In genomic region chr1:86045056-86045455, GRCm38 (mm10) we compare ENCODE assay signal across 24 mouse cellular contexts. TPM values are rescaled to one million over a fixed set of nuclear protein-coding genes. Genes with fewer than 3 reads are reported as not detected.
DNase-seq lines count a peak whose midpoint lies in the region; ATAC-seq and TF ChIP-seq lines count a peak whose summit lies in the region.
"Had no signal": no experiment of that assay in that cellular context is flagged by ENCODE, and none has a peak within 500 bp of the region (broad histone marks: within the 10 kb centered on the region; RNA-seq: fewer than 3 reads in every experiment).

No protein-coding gene starts in this region.

- H3K36me3 ChIP-seq in forebrain, embryonic 13.5 days (ENCODE audit: poor library complexity, severe bottlenecking) = no peaks in the 10 kb centered on the region
- no peaks in the 10 kb centered on the region for H3K36me3 ChIP-seq in forebrain, embryonic 11.5 days (ENCODE audit: control insufficient read depth, insufficient read depth, low read length)
- H3K36me3 ChIP-seq in hindbrain, embryonic 16.5 days (ENCODE audit: control insufficient read depth, insufficient read depth, low read length) = no peaks in the 10 kb centered on the region
- H3K36me3 ChIP-seq in hindbrain, embryonic 12.5 days = no peaks in the 10 kb centered on the region
- H3K36me3 ChIP-seq in midbrain, embryonic 16.5 days (ENCODE audit: control insufficient read depth, insufficient read depth, low read length) = no peaks in the 10 kb centered on the region
- H3K36me3 ChIP-seq in midbrain, postnatal 0 days (ENCODE audit: insufficient read depth, low read length) = no peaks in the 10 kb centered on the region
- no peaks in the 10 kb centered on the region for H3K36me3 ChIP-seq in stomach, embryonic 15.5 days
- H3K36me3 ChIP-seq: heart, embryonic 12.5 days had no signal

- H3K4me3 ChIP-seq in forebrain, embryonic 13.5 days = peak overlapping the region; percentile 61; the same call in 1 of the 2 replicates
- no peak overlapping the region for H3K4me3 ChIP-seq in forebrain, embryonic 11.5 days (ENCODE audit: low read depth, low read length)
- H3K4me3 ChIP-seq in hindbrain, embryonic 16.5 days (ENCODE audit: low read length) = no peak overlapping the region
- no peak overlapping the region for H3K4me3 ChIP-seq in hindbrain, embryonic 12.5 days
- H3K4me3 ChIP-seq in midbrain, embryonic 16.5 days (ENCODE audit: low read depth, low read length) = no peak overlapping the region
- no peak overlapping the region for H3K4me3 ChIP-seq in midbrain, postnatal 0 days (ENCODE audit: low read depth, low read length)
- H3K4me3 ChIP-seq in stomach, embryonic 15.5 days (replicated peaks) = no peak overlapping the region

- no peak overlapping the region for H3K4me2 ChIP-seq in forebrain, embryonic 13.5 days
- no peak overlapping the region; the same call in 1 of the 2 replicates for H3K4me2 ChIP-seq in forebrain, embryonic 11.5 days (ENCODE audit: low read depth, low read length, severe bottlenecking)
- H3K4me2 ChIP-seq in hindbrain, embryonic 16.5 days (ENCODE audit: low read length) = peak overlapping the region; percentile 92; the same call in 1 of the 2 replicates
- H3K4me2 ChIP-seq in hindbrain, embryonic 12.5 days (replicated peaks) = no peak overlapping the region
- peak overlapping the region; percentile 91; the same call in 1 of the 2 replicates for H3K4me2 ChIP-seq in midbrain, embryonic 16.5 days (ENCODE audit: low read length)
- no peak overlapping the region for H3K4me2 ChIP-seq in midbrain, postnatal 0 days (ENCODE audit: low read depth, low read length, poor library complexity, severe bottlenecking)
- peak overlapping the region; percentile 96; the same call in 1 of the 2 replicates for H3K4me2 ChIP-seq in stomach, embryonic 15.5 days

- WGBS in forebrain, embryonic 13.5 days = 49% methylated on average over 4 of the region's 4 CpGs
- WGBS in forebrain, embryonic 11.5 days = 49% methylated on average over 4 of the region's 4 CpGs
- WGBS in hindbrain, embryonic 16.5 days = 62% methylated on average over 4 of the region's 4 CpGs
- WGBS in hindbrain, embryonic 12.5 days = 55% methylated on average over 4 of the region's 4 CpGs
- WGBS in midbrain, embryonic 16.5 days = 61% methylated on average over 4 of the region's 4 CpGs
- 56% methylated on average over 4 of the region's 4 CpGs for WGBS in midbrain, postnatal 0 days
- 66% methylated on average over 4 of the region's 4 CpGs for WGBS in stomach, embryonic 15.5 days

- H3K4me1 ChIP-seq in forebrain, embryonic 13.5 days = peaks cover 12% of the 10 kb centered on the region
- no peaks in the 10 kb centered on the region; the same call in 1 of the 2 replicates for H3K4me1 ChIP-seq in forebrain, embryonic 11.5 days (replicated peaks; ENCODE audit: control insufficient read depth, insufficient read depth, low read length)
- H3K4me1 ChIP-seq in hindbrain, embryonic 16.5 days (ENCODE audit: control insufficient read depth, insufficient read depth, low read depth, low read length) = peaks cover 7% of the 10 kb centered on the region
- H3K4me1 ChIP-seq in hindbrain, embryonic 12.5 days = peaks cover 11% of the 10 kb centered on the region
- peaks cover 12% of the 10 kb centered on the region for H3K4me1 ChIP-seq in midbrain, embryonic 16.5 days (ENCODE audit: control insufficient read depth, insufficient read depth, low read length)
- no peaks in the 10 kb centered on the region for H3K4me1 ChIP-seq in midbrain, postnatal 0 days (ENCODE audit: insufficient read depth, low read length)
- peaks cover 3% of the 10 kb centered on the region for H3K4me1 ChIP-seq in stomach, embryonic 15.5 days

- no peak overlapping the region for H3K27ac ChIP-seq in forebrain, embryonic 13.5 days
- no peak overlapping the region for H3K27ac ChIP-seq in forebrain, embryonic 11.5 days (ENCODE audit: low read depth, low read length)
- H3K27ac ChIP-seq in hindbrain, embryonic 16.5 days (ENCODE audit: low read depth, low read length) = no peak overlapping the region
- no peak overlapping the region for H3K27ac ChIP-seq in hindbrain, embryonic 12.5 days
- no peak overlapping the region for H3K27ac ChIP-seq in midbrain, embryonic 16.5 days (ENCODE audit: low read length)
- no peak overlapping the region for H3K27ac ChIP-seq in midbrain, postnatal 0 days (ENCODE audit: low read depth, low read length)
- no peak overlapping the region for H3K27ac ChIP-seq in stomach, embryonic 15.5 days

- DNase-seq in forebrain, embryonic 11.5 days (ENCODE audit: low spot score) = no peak
- DNase-seq in midbrain, postnatal 0 days (ENCODE audit: low spot score) = no peak
- DNase-seq in kidney, adult 9 months = no peak
- DNase-seq: adrenal gland, adult 8-10 months; cerebellum, adult 11-12 months; layer of hippocampus, adult 9-11 months had no signal

- no peak for TF ChIP-seq CTCF in midbrain, postnatal 0 days (IDR thresholded peaks at IDR 0.05)

- H3K9me3 ChIP-seq in forebrain, embryonic 13.5 days (replicated peaks) = peaks cover 13% of the 10 kb centered on the region; the same call in 1 of the 2 replicates
- no peaks in the 10 kb centered on the region for H3K9me3 ChIP-seq in forebrain, embryonic 11.5 days (ENCODE audit: control insufficient read depth, low read length)
- peaks cover 6% of the 10 kb centered on the region for H3K9me3 ChIP-seq in hindbrain, embryonic 16.5 days (ENCODE audit: control insufficient read depth, low read length)
- peaks cover 13% of the 10 kb centered on the region; the same call in 1 of the 2 replicates for H3K9me3 ChIP-seq in hindbrain, embryonic 12.5 days (replicated peaks)
- peaks cover 8% of the 10 kb centered on the region; the same call in 1 of the 2 replicates for H3K9me3 ChIP-seq in midbrain, embryonic 16.5 days (replicated peaks; ENCODE audit: control insufficient read depth, low read length, poor library complexity, severe bottlenecking)
- H3K9me3 ChIP-seq in midbrain, postnatal 0 days (ENCODE audit: low read length) = peaks cover 6% of the 10 kb centered on the region; the same call in 1 of the 2 replicates
- H3K9me3 ChIP-seq in stomach, embryonic 15.5 days = no peaks in the 10 kb centered on the region

- ATAC-seq in forebrain, embryonic 13.5 days = no peak
- no peak for ATAC-seq in forebrain, embryonic 11.5 days (replicated peaks; ENCODE audit: low FRiP score)
- ATAC-seq in hindbrain, embryonic 16.5 days = no peak
- no peak for ATAC-seq in hindbrain, embryonic 12.5 days (ENCODE audit: low FRiP score)
- no peak for ATAC-seq in midbrain, embryonic 16.5 days
- ATAC-seq in midbrain, postnatal 0 days (ENCODE audit: low FRiP score) = no peak
- ATAC-seq in stomach, embryonic 15.5 days (ENCODE audit: insufficient read depth, low FRiP score, low read depth) = no peak
- ATAC-seq: CD4-positive, CD25-positive, alpha-beta regulatory T cell, adult 4 months had no signal

- H3K9ac ChIP-seq in forebrain, embryonic 13.5 days = no peak overlapping the region
- no peak overlapping the region for H3K9ac ChIP-seq in forebrain, embryonic 11.5 days (ENCODE audit: low read length)
- no peak overlapping the region for H3K9ac ChIP-seq in hindbrain, embryonic 16.5 days (ENCODE audit: low read depth, low read length)
- H3K9ac ChIP-seq in hindbrain, embryonic 12.5 days = no peak overlapping the region
- H3K9ac ChIP-seq in midbrain, embryonic 16.5 days (ENCODE audit: low read depth, low read length) = no peak overlapping the region
- H3K9ac ChIP-seq in midbrain, postnatal 0 days (replicated peaks; ENCODE audit: low read length, poor library complexity, severe bottlenecking) = no peak overlapping the region
- H3K9ac ChIP-seq in stomach, embryonic 15.5 days = no peak overlapping the region

- peaks cover 60% of the 10 kb centered on the region for H3K27me3 ChIP-seq in forebrain, embryonic 13.5 days
- H3K27me3 ChIP-seq in forebrain, embryonic 11.5 days (ENCODE audit: control insufficient read depth, insufficient read depth, low read length) = peaks cover 29% of the 10 kb centered on the region
- peaks cover 17% of the 10 kb centered on the region for H3K27me3 ChIP-seq in hindbrain, embryonic 16.5 days (replicated peaks; ENCODE audit: control insufficient read depth, insufficient read depth, low read length)
- peaks cover 62% of the 10 kb centered on the region for H3K27me3 ChIP-seq in hindbrain, embryonic 12.5 days
- H3K27me3 ChIP-seq in midbrain, embryonic 16.5 days (ENCODE audit: control insufficient read depth, insufficient read depth, low read depth, low read length) = peaks cover 23% of the 10 kb centered on the region
- H3K27me3 ChIP-seq in midbrain, postnatal 0 days (ENCODE audit: insufficient read depth, low read length) = peaks cover 10% of the 10 kb centered on the region; the same call in 1 of the 2 replicates
- H3K27me3 ChIP-seq in stomach, embryonic 15.5 days (replicated peaks) = peaks cover 43% of the 10 kb centered on the region

RNA-seq across cellular contexts. Expression of gene 2810459M11Rik, which starts 0.6 kb away (rescaled TPM):
- 4.1 and 4.8 TPM in 2 replicates for polyA plus RNA-seq in forebrain, embryonic 13.5 days (2015; fragmentation: Nextera tagmentation; extraction: Ambion mirVana)
- polyA plus RNA-seq in forebrain, embryonic 11.5 days (2014; fragmentation: Nextera tagmentation; extraction: Ambion mirVana) = 0.07 and 0.36 TPM in 2 replicates
- polyA plus RNA-seq in hindbrain, embryonic 16.5 days (2015; fragmentation: Nextera tagmentation; extraction: Ambion mirVana) = 11.6 and 12.4 TPM in 2 replicates
- 0.39 and 1.5 TPM in 2 replicates for polyA plus RNA-seq in hindbrain, embryonic 12.5 days (2016; fragmentation: Nextera tagmentation; extraction: Ambion mirVana)
- polyA plus RNA-seq in midbrain, embryonic 16.5 days (2015; fragmentation: Nextera tagmentation; extraction: Ambion mirVana) = 6.8 and 10.1 TPM in 2 replicates
- total RNA-seq in midbrain, postnatal 0 days (2014; rRNA removed) = 43.4 and 43.9 TPM in 2 replicates
- polyA plus RNA-seq in midbrain, postnatal 0 days (2015; fragmentation: Nextera tagmentation; extraction: Ambion mirVana) = 13.4 and 14.3 TPM in 2 replicates
- 4.7 and 5.9 TPM in 2 replicates for polyA plus RNA-seq in stomach, embryonic 15.5 days (2015; fragmentation: Nextera tagmentation; extraction: Ambion mirVana)
- total RNA-seq: gastrocnemius, adult 18-20 months; heart, postnatal 14 days had no signal
- polyA plus RNA-seq: CD4-positive, CD25-positive, alpha-beta regulatory T cell, adult 4 months; inflammation-experienced regulatory T-cells, adult 6 months; Patski had no signal

RNA-seq across cellular contexts. Expression of gene Psmd1, which starts 19.1 kb away (rescaled TPM):
- 182 and 199 TPM in 2 replicates for polyA plus RNA-seq in forebrain, embryonic 13.5 days (2015; fragmentation: Nextera tagmentation; extraction: Ambion mirVana)
- 221 and 225 TPM in 2 replicates for polyA plus RNA-seq in forebrain, embryonic 11.5 days (2014; fragmentation: Nextera tagmentation; extraction: Ambion mirVana)
- 193 and 196 TPM in 2 replicates for polyA plus RNA-seq in hindbrain, embryonic 16.5 days (2015; fragmentation: Nextera tagmentation; extraction: Ambion mirVana)
- polyA plus RNA-seq in hindbrain, embryonic 12.5 days (2016; fragmentation: Nextera tagmentation; extraction: Ambion mirVana) = 196 TPM in 2 replicates
- 198 TPM in 2 replicates for polyA plus RNA-seq in midbrain, embryonic 16.5 days (2015; fragmentation: Nextera tagmentation; extraction: Ambion mirVana)
- total RNA-seq in midbrain, postnatal 0 days (2014; rRNA removed) = 91.5 and 103 TPM in 2 replicates
- polyA plus RNA-seq in midbrain, postnatal 0 days (2015; fragmentation: Nextera tagmentation; extraction: Ambion mirVana) = 193 and 195 TPM in 2 replicates
- polyA plus RNA-seq in stomach, embryonic 15.5 days (2015; fragmentation: Nextera tagmentation; extraction: Ambion mirVana) = 147 and 158 TPM in 2 replicates

RNA-seq across cellular contexts. Expression of gene Spata3, which starts 28.4 kb away (rescaled TPM):
- polyA plus RNA-seq in forebrain, embryonic 13.5 days (2015; fragmentation: Nextera tagmentation; extraction: Ambion mirVana) = 0.19 TPM in 1 of 2 replicates, not detected in the other
- polyA plus RNA-seq in forebrain, embryonic 11.5 days (2014; fragmentation: Nextera tagmentation; extraction: Ambion mirVana) = not detected in 2 replicates
- 0.56 and 0.89 TPM in 2 replicates for polyA plus RNA-seq in hindbrain, embryonic 16.5 days (2015; fragmentation: Nextera tagmentation; extraction: Ambion mirVana)
- polyA plus RNA-seq in hindbrain, embryonic 12.5 days (2016; fragmentation: Nextera tagmentation; extraction: Ambion mirVana) = 0.25 TPM in 1 of 2 replicates, not detected in the other
- 0.55 and 0.67 TPM in 2 replicates for polyA plus RNA-seq in midbrain, embryonic 16.5 days (2015; fragmentation: Nextera tagmentation; extraction: Ambion mirVana)
- total RNA-seq in midbrain, postnatal 0 days (2014; rRNA removed) = not detected in 2 replicates
- polyA plus RNA-seq in midbrain, postnatal 0 days (2015; fragmentation: Nextera tagmentation; extraction: Ambion mirVana) = 0.91 and 1.4 TPM in 2 replicates
- not detected in 2 replicates for polyA plus RNA-seq in stomach, embryonic 15.5 days (2015; fragmentation: Nextera tagmentation; extraction: Ambion mirVana)
- total RNA-seq: adrenal gland, adult 8-10 months; ES-E14; gastrocnemius, adult 18-20 months; gastrocnemius, postnatal 4 days; heart, postnatal 14 days had no signal
- polyA plus RNA-seq: CD4-positive, CD25-positive, alpha-beta regulatory T cell, adult 4 months; embryonic facial prominence, embryonic 14.5 days; heart, embryonic 12.5 days; limb, embryonic 11.5 days; neural tube, embryonic 11.5 days; Patski; small intestine, adult 2 months; thymus, postnatal 0 days had no signal

Comparison
In these comparisons a context has a peak if more than half of its experiments do, and no peak if none do; other contexts are left out.
1. H3K4me2 ChIP-seq: peak in hindbrain, embryonic 16.5 days (single experiment), midbrain, embryonic 16.5 days (single experiment) and stomach, embryonic 15.5 days (single experiment); none in forebrain, embryonic 13.5 days (single experiment), forebrain, embryonic 11.5 days (single experiment), hindbrain, embryonic 12.5 days (single experiment) and midbrain, postnatal 0 days (single experiment).